Mouse (Mus musculus): ENCODE results near the gene Usp46.

Gene Usp46

GRCm38 (mm10) chr5:73950809-73951648 is 117.2 kb downstream of the Usp46 start:
- DNase-seq = no peak
